Mouse (Mus musculus) forebrain, embryonic 10.5 days (tissue): ENCODE results near the gene Lrrc55. TPM values are rescaled to one million over a fixed set of nuclear protein-coding genes. Genes with fewer than 3 reads are reported as not detected.
A peak's percentile ranks its signal among the peaks of the same experiment; 100 is the strongest.
"Not testable (repeated sequence)": the region's sequence is repeated elsewhere in the genome, so short reads cannot be mapped to it uniquely, and the experiment has no call there.

Experiments
- DNase-seq: peaks from one replicate; pipeline ENCODE4 v3.0.0-alpha.2; 2017; ENCODE audit warnings: low spot score; ENCODE audit errors: extremely low spot score
- H3K27ac ChIP-seq: fragments of 300-500 bp; sonication (generic); 2 replicates; pipeline ENCODE4 v1.5.1; 2016; ENCODE audit warnings: mild to moderate bottlenecking
- H3K27me3 ChIP-seq: fragments of 300-500 bp; sonication (generic); 2 replicates; pipeline ENCODE4 v1.6.1; 2016; ENCODE audit warnings: mild to moderate bottlenecking; ENCODE audit not compliant: poor library complexity, severe bottlenecking
- H3K36me3 ChIP-seq: fragments of 300-500 bp; sonication (generic); replicated peaks from 2 replicates; pipeline ENCODE4 v1.6.1; 2016; ENCODE audit warnings: mild to moderate bottlenecking, moderate library complexity
- H3K4me1 ChIP-seq: fragments of 300-500 bp; sonication (generic); 2 replicates; pipeline ENCODE4 v1.6.1; 2016
- H3K4me3 ChIP-seq: fragments of 300-500 bp; sonication (generic); 2 replicates; pipeline ENCODE4 v1.5.1; 2016; ENCODE audit warnings: mild to moderate bottlenecking, moderate library complexity
- H3K9me3 ChIP-seq: fragments of 300-500 bp; sonication (generic); 2 replicates; pipeline ENCODE4 v1.6.1; 2016; ENCODE audit warnings: mild to moderate bottlenecking, moderate library complexity
- WGBS: fragments of 180-500 bp; shearing (Covaris S2); methylation state at CpG from one replicate; pipeline ENCODE4 v1.1.7; 2016; 5-methylcytosine and 5-hydroxymethylcytosine counted together
- polyA plus RNA-seq: library from polyadenylated mRNA; unstranded; fragments of >200 nt; fragmentation: Nextera tagmentation; extraction: Ambion mirVana; gene quantifications from 2 replicates; pipeline ENCODE4 v1.2.1, GENCODE M21; 2016

The Lrrc55 gene
- polyA plus RNA-seq, result 0.30 and 0.47 TPM in 2 replicates

GRCm38 (mm10) chr2:85196901-85197300 is at the start of gene Lrrc55:
Gene Lrrc55 (minus strand): TSS chr2:85197197.
- H3K27ac ChIP-seq, result peak within 1 kb of the TSS; percentile 53
- peak within 1 kb of the TSS; percentile 52 for H3K4me3 ChIP-seq
- peaks cover 15% of the 10 kb centered on the region for H3K4me1 ChIP-seq
- H3K9me3 ChIP-seq, result no peaks in the 10 kb centered on the region
- 74% methylated on average over 1 of the region's 1 CpGs for WGBS
- peaks cover 29% of the 10 kb centered on the region for H3K27me3 ChIP-seq
- no peak for DNase-seq
- H3K36me3 ChIP-seq, result no peaks in the 10 kb centered on the region

- Histone ChIP-seq H3K4me3 (no peak overlapping the region), H3K27ac (no peak overlapping the region), H3K9me3 (no peaks in the 10 kb centered on the region), H3K4me1 (no peaks in the 10 kb centered on the region), H3K36me3 (no peaks in the 10 kb centered on the region), H3K27me3 (no peaks in the 10 kb centered on the region)
- WGBS, result 25% methylated on average over 4 of the region's 4 CpGs
- peak; percentile 65 for DNase-seq
Observed at GRCm38 (mm10) chr2:85246506-85247082, 49.6 kb upstream of the Lrrc55 start.

GRCm38 (mm10) chr2:85245737-85246136 is 48.7 kb upstream of the Lrrc55 start:
- Histone ChIP-seq H3K4me1 (no peaks in the 10 kb centered on the region), H3K4me3 (no peak overlapping the region), H3K27ac (no peak overlapping the region), H3K9me3 (no peaks in the 10 kb centered on the region), H3K36me3 (no peaks in the 10 kb centered on the region), H3K27me3 (no peaks in the 10 kb centered on the region)
- no peak for DNase-seq
- WGBS, result 84% methylated on average over 5 of the region's 5 CpGs

GRCm38 (mm10) chr2:85238068-85238667 is 41.2 kb upstream of the Lrrc55 start:
- Histone ChIP-seq H3K4me1 (no peaks in the 10 kb centered on the region), H3K27me3 (no peaks in the 10 kb centered on the region), H3K27ac (no peak overlapping the region), H3K4me3 (no peak overlapping the region), H3K36me3 (no peaks in the 10 kb centered on the region), H3K9me3 (no peaks in the 10 kb centered on the region)
- no peak for DNase-seq
- WGBS, result 54% methylated on average over 4 of the region's 4 CpGs

- not testable (repeated sequence) for H3K4me3 ChIP-seq, DNase-seq, H3K36me3 ChIP-seq, H3K4me1 ChIP-seq, H3K27me3 ChIP-seq, H3K9me3 ChIP-seq, H3K27ac ChIP-seq
- 95% methylated on average over 2 of the region's 2 CpGs for WGBS
Observed at GRCm38 (mm10) chr2:85237231-85237630, 40.2 kb upstream of the Lrrc55 start.

GRCm38 (mm10) chr2:85230771-85231511 is 33.9 kb upstream of the Lrrc55 start:
- Histone ChIP-seq H3K27ac (no peak overlapping the region), H3K4me1 (no peaks in the 10 kb centered on the region), H3K9me3 (no peaks in the 10 kb centered on the region), H3K27me3 (no peaks in the 10 kb centered on the region), H3K36me3 (no peaks in the 10 kb centered on the region), H3K4me3 (no peak overlapping the region)
- DNase-seq, result no peak
- WGBS, result 88% methylated on average over 4 of the region's 4 CpGs

- Histone ChIP-seq H3K27ac (no peak overlapping the region), H3K9me3 (no peaks in the 10 kb centered on the region), H3K36me3 (no peaks in the 10 kb centered on the region), H3K4me1 (peaks cover 2% of the 10 kb centered on the region), H3K27me3 (no peaks in the 10 kb centered on the region), H3K4me3 (no peak overlapping the region)
- no peak for DNase-seq
- WGBS, result 76% methylated on average over 3 of the region's 3 CpGs
Observed at GRCm38 (mm10) chr2:85229606-85230005, 32.6 kb upstream of the Lrrc55 start.

GRCm38 (mm10) chr2:85227816-85228335 is 30.9 kb upstream of the Lrrc55 start:
- peaks cover 9% of the 10 kb centered on the region for H3K4me1 ChIP-seq
- H3K27ac ChIP-seq, result no peak overlapping the region
- no peaks in the 10 kb centered on the region for H3K27me3 ChIP-seq
- no peaks in the 10 kb centered on the region for H3K9me3 ChIP-seq
- no peaks in the 10 kb centered on the region for H3K36me3 ChIP-seq
- no peak for DNase-seq
- no peak overlapping the region for H3K4me3 ChIP-seq
- WGBS, result 90% methylated on average over 3 of the region's 3 CpGs

- 52% methylated on average over 17 of the region's 17 CpGs for WGBS
- Histone ChIP-seq H3K9me3 (no peaks in the 10 kb centered on the region), H3K36me3 (no peaks in the 10 kb centered on the region), H3K27me3 (no peaks in the 10 kb centered on the region), H3K27ac (no peak overlapping the region), H3K4me3 (no peak overlapping the region), H3K4me1 (peaks cover 9% of the 10 kb centered on the region)
- DNase-seq, result no peak
Observed at GRCm38 (mm10) chr2:85224221-85225179, 27.5 kb upstream of the Lrrc55 start.

- no peaks in the 10 kb centered on the region for H3K27me3 ChIP-seq
- H3K36me3 ChIP-seq, result no peaks in the 10 kb centered on the region
- no peaks in the 10 kb centered on the region for H3K4me1 ChIP-seq
- H3K4me3 ChIP-seq, result no peak overlapping the region
- DNase-seq, result no peak
- no peaks in the 10 kb centered on the region for H3K9me3 ChIP-seq
- no peak overlapping the region for H3K27ac ChIP-seq
Observed at GRCm38 (mm10) chr2:85216606-85217005, 19.6 kb upstream of the Lrrc55 start.

GRCm38 (mm10) chr2:85213746-85214145 is 16.7 kb upstream of the Lrrc55 start:
- no peak for DNase-seq
- 83% methylated on average over 2 of the region's 2 CpGs for WGBS
- Histone ChIP-seq H3K36me3 (no peaks in the 10 kb centered on the region), H3K9me3 (no peaks in the 10 kb centered on the region), H3K27ac (no peak overlapping the region), H3K4me3 (no peak overlapping the region), H3K4me1 (no peaks in the 10 kb centered on the region), H3K27me3 (no peaks in the 10 kb centered on the region)

- Histone ChIP-seq H3K27me3 (no peaks in the 10 kb centered on the region), H3K27ac (no peak overlapping the region), H3K4me1 (no peaks in the 10 kb centered on the region), H3K36me3 (no peaks in the 10 kb centered on the region), H3K4me3 (no peak overlapping the region), H3K9me3 (no peaks in the 10 kb centered on the region)
- DNase-seq, result no peak
- 79% methylated on average over 5 of the region's 5 CpGs for WGBS
Observed at GRCm38 (mm10) chr2:85209301-85209700, 12.3 kb upstream of the Lrrc55 start.
